Mouse (Mus musculus) embryonic fibroblast, embryonic 13.5 days (primary cell): ENCODE measurements around the gene Ift140.

Experiments
- CTCF ChIP-seq: IDR thresholded peaks from 2 replicates; pipeline ENCODE4 v1.5.1; 2011; ENCODE audit warnings: mild to moderate bottlenecking, control low read depth, low read length, moderate library complexity, borderline replicate concordance; ENCODE audit not compliant: insufficient read depth
- POLR2A ChIP-seq: IDR thresholded peaks from 2 replicates; pipeline ENCODE4 v1.6.1; 2011; ENCODE audit warnings: low read depth, mild to moderate bottlenecking, control low read depth, low read length, moderate library complexity

DNA sequence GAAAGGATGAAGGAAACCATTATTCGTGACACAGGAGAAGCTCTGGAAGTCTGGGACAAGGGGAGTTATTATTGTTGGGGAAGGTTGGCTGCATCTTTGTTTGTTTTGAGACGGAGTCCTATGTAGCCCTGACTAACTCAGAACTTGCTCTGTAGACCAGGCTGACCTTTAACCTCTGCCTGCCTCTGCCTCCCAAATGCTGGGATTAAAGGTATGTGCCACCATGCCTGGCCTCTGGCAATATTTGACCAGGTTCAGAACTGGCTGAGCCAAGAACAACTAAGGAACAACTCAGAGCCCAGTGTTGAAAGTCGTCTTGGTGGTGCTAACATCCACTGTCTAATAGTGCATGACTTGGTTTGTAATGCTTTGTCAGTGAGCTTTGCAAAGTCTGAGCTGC, 49.3 kb downstream of the Ift140 start:
- TF ChIP-seq CTCF, result no peak
- no peak for TF ChIP-seq POLR2A
